Mouse (Mus musculus): Measurements from ENCODE around the gene Clec3b. TPM values are rescaled to one million over a fixed set of nuclear protein-coding genes. Genes with fewer than 3 reads are reported as not detected.

The Clec3b gene
- polyA plus RNA-seq, 1 experiment from 2014 or later: 0.51 TPM

GRCm38 (mm10) chr9:123185546-123185945 lies 34.8 kb downstream of the Clec3b start:
- no peak overlapping the region for H3K27ac ChIP-seq (replicated peaks; ENCODE audit: low read depth, low read length)
- H3K9me3 ChIP-seq (ENCODE audit: control insufficient read depth, low read length): no peaks in the 10 kb centered on the region
- H3K4me2 ChIP-seq (ENCODE audit: low read length): no peak overlapping the region
- H3K27me3 ChIP-seq (ENCODE audit: control insufficient read depth, insufficient read depth, low read length): no peaks in the 10 kb centered on the region
- H3K4me1 ChIP-seq (ENCODE audit: control insufficient read depth, insufficient read depth, low read length): no peaks in the 10 kb centered on the region
- 62% methylated on average over 2 of the region's 2 CpGs for WGBS
- H3K36me3 ChIP-seq (ENCODE audit: control insufficient read depth, insufficient read depth, low read length): no peaks in the 10 kb centered on the region
- DNase-seq (no peak), ATAC-seq (ENCODE audit: low FRiP score, low TSS enrichment) (no peak)
- no peak overlapping the region for H3K9ac ChIP-seq (replicated peaks; ENCODE audit: low read length)
- no peak overlapping the region for H3K4me3 ChIP-seq (replicated peaks; ENCODE audit: low read depth, low read length)

- Histone ChIP-seq H3K27me3 (ENCODE audit: control insufficient read depth, insufficient read depth, low read length) (no peaks in the 10 kb centered on the region), H3K36me3 (ENCODE audit: control insufficient read depth, insufficient read depth, low read length) (no peaks in the 10 kb centered on the region), H3K9ac (replicated peaks; ENCODE audit: low read length) (no peak overlapping the region), H3K9me3 (ENCODE audit: control insufficient read depth, low read length) (no peaks in the 10 kb centered on the region), H3K4me2 (ENCODE audit: low read length) (no peak overlapping the region), H3K4me3 (replicated peaks; ENCODE audit: low read depth, low read length) (no peak overlapping the region), H3K4me1 (ENCODE audit: control insufficient read depth, insufficient read depth, low read length) (no peaks in the 10 kb centered on the region), H3K27ac (replicated peaks; ENCODE audit: low read depth, low read length) (no peak overlapping the region)
- DNase-seq (no peak), ATAC-seq (ENCODE audit: low FRiP score, low TSS enrichment) (no peak)
- WGBS: 83% methylated on average over 5 of the region's 5 CpGs
Observed at GRCm38 (mm10) chr9:123186151-123186550, 35.4 kb downstream of the Clec3b start.

- ATAC-seq (ENCODE audit: low FRiP score, low TSS enrichment) (no peak), DNase-seq (no peak)
- WGBS: 98% methylated on average over 5 of the region's 5 CpGs
- no peaks in the 10 kb centered on the region for H3K27me3 ChIP-seq (ENCODE audit: control insufficient read depth, insufficient read depth, low read length)
- no peak overlapping the region for H3K9ac ChIP-seq (replicated peaks; ENCODE audit: low read length)
- no peaks in the 10 kb centered on the region for H3K4me1 ChIP-seq (ENCODE audit: control insufficient read depth, insufficient read depth, low read length)
- no peaks in the 10 kb centered on the region for H3K36me3 ChIP-seq (ENCODE audit: control insufficient read depth, insufficient read depth, low read length)
- H3K9me3 ChIP-seq (ENCODE audit: control insufficient read depth, low read length): no peaks in the 10 kb centered on the region
- no peak overlapping the region for H3K27ac ChIP-seq (replicated peaks; ENCODE audit: low read depth, low read length)
- H3K4me2 ChIP-seq (ENCODE audit: low read length): no peak overlapping the region
- no peak overlapping the region for H3K4me3 ChIP-seq (replicated peaks; ENCODE audit: low read depth, low read length)
Observed at GRCm38 (mm10) chr9:123187589-123187988, 36.8 kb downstream of the Clec3b start.

GRCm38 (mm10) chr9:123188271-123188670 lies 37.5 kb downstream of the Clec3b start:
- WGBS: 92% methylated on average over 2 of the region's 2 CpGs
- no peak overlapping the region for H3K4me2 ChIP-seq (ENCODE audit: low read length)

GRCm38 (mm10) chr9:123200116-123200515 lies 49.4 kb downstream of the Clec3b start:
- Histone ChIP-seq H3K36me3 (ENCODE audit: control insufficient read depth, insufficient read depth, low read length) (no peaks in the 10 kb centered on the region), H3K27ac (replicated peaks; ENCODE audit: low read depth, low read length) (no peak overlapping the region), H3K4me3 (replicated peaks; ENCODE audit: low read depth, low read length) (no peak overlapping the region), H3K9ac (replicated peaks; ENCODE audit: low read length) (no peak overlapping the region), H3K9me3 (ENCODE audit: control insufficient read depth, low read length) (no peaks in the 10 kb centered on the region), H3K4me1 (ENCODE audit: control insufficient read depth, insufficient read depth, low read length) (no peaks in the 10 kb centered on the region), H3K4me2 (ENCODE audit: low read length) (no peak overlapping the region), H3K27me3 (ENCODE audit: control insufficient read depth, insufficient read depth, low read length) (no peaks in the 10 kb centered on the region)
- WGBS: 68% methylated on average over 3 of the region's 3 CpGs
- no peak for ATAC-seq (ENCODE audit: low FRiP score, low TSS enrichment)
- no peak for DNase-seq

More at GRCm38 (mm10) chr9:123188271-123188670, 37.5 kb downstream of the Clec3b start:
- no peaks in the 10 kb centered on the region for H3K9me3 ChIP-seq (ENCODE audit: control insufficient read depth, low read length)
- H3K4me1 ChIP-seq (ENCODE audit: control insufficient read depth, insufficient read depth, low read length): no peaks in the 10 kb centered on the region
- DNase-seq (no peak), ATAC-seq (ENCODE audit: low FRiP score, low TSS enrichment) (no peak)
- no peaks in the 10 kb centered on the region for H3K27me3 ChIP-seq (ENCODE audit: control insufficient read depth, insufficient read depth, low read length)
- no peak overlapping the region for H3K9ac ChIP-seq (replicated peaks; ENCODE audit: low read length)
- no peaks in the 10 kb centered on the region for H3K36me3 ChIP-seq (ENCODE audit: control insufficient read depth, insufficient read depth, low read length)
- H3K27ac ChIP-seq (replicated peaks; ENCODE audit: low read depth, low read length): no peak overlapping the region
- H3K4me3 ChIP-seq (replicated peaks; ENCODE audit: low read depth, low read length): no peak overlapping the region

GRCm38 (mm10) chr9:123206526-123206925 lies 55.8 kb downstream of the Clec3b start:
- Histone ChIP-seq H3K4me2 (ENCODE audit: low read length) (no peak overlapping the region), H3K9ac (replicated peaks; ENCODE audit: low read length) (no peak overlapping the region), H3K4me1 (ENCODE audit: control insufficient read depth, insufficient read depth, low read length) (no peaks in the 10 kb centered on the region), H3K4me3 (replicated peaks; ENCODE audit: low read depth, low read length) (no peak overlapping the region), H3K36me3 (ENCODE audit: control insufficient read depth, insufficient read depth, low read length) (no peaks in the 10 kb centered on the region), H3K9me3 (ENCODE audit: control insufficient read depth, low read length) (no peaks in the 10 kb centered on the region), H3K27me3 (ENCODE audit: control insufficient read depth, insufficient read depth, low read length) (no peaks in the 10 kb centered on the region), H3K27ac (replicated peaks; ENCODE audit: low read depth, low read length) (no peak overlapping the region)
- 68% methylated on average over 2 of the region's 2 CpGs for WGBS
- ATAC-seq (ENCODE audit: low FRiP score, low TSS enrichment) (no peak), DNase-seq (no peak)

GRCm38 (mm10) chr9:123206948-123207347 lies 56.2 kb downstream of the Clec3b start:
- ATAC-seq (ENCODE audit: low FRiP score, low TSS enrichment): no peak
- Histone ChIP-seq H3K9me3 (ENCODE audit: control insufficient read depth, low read length) (no peaks in the 10 kb centered on the region), H3K9ac (replicated peaks; ENCODE audit: low read length) (no peak overlapping the region), H3K4me1 (ENCODE audit: control insufficient read depth, insufficient read depth, low read length) (no peaks in the 10 kb centered on the region), H3K4me3 (replicated peaks; ENCODE audit: low read depth, low read length) (no peak overlapping the region), H3K36me3 (ENCODE audit: control insufficient read depth, insufficient read depth, low read length) (no peaks in the 10 kb centered on the region), H3K4me2 (ENCODE audit: low read length) (no peak overlapping the region), H3K27ac (replicated peaks; ENCODE audit: low read depth, low read length) (no peak overlapping the region), H3K27me3 (ENCODE audit: control insufficient read depth, insufficient read depth, low read length) (no peaks in the 10 kb centered on the region)
- no peak for DNase-seq
- 86% methylated on average over 2 of the region's 2 CpGs for WGBS

Other genes with a start within 250 kb of the Clec3b start
- gene Zfp105, start 227.9 kb upstream of the Clec3b start, polyA plus RNA-seq (2014; fragmentation: Nextera tagmentation; extraction: Ambion mirVana): 19.2 and 25.4 TPM in 2 replicates
- gene 1110059G10Rik, start 199.9 kb upstream of the Clec3b start, polyA plus RNA-seq (2014; fragmentation: Nextera tagmentation; extraction: Ambion mirVana): 36.5 and 37.7 TPM in 2 replicates
- 8.0 and 13.6 TPM in 2 replicates for gene Kif15, start 199.9 kb upstream of the Clec3b start, polyA plus RNA-seq (2014; fragmentation: Nextera tagmentation; extraction: Ambion mirVana)
- 27.4 and 35.3 TPM in 2 replicates for gene Tmem42, start 129.6 kb upstream of the Clec3b start, polyA plus RNA-seq (2014; fragmentation: Nextera tagmentation; extraction: Ambion mirVana)
- 0.39 and 0.91 TPM in 2 replicates for gene Tgm4, start 116.2 kb upstream of the Clec3b start, polyA plus RNA-seq (2014; fragmentation: Nextera tagmentation; extraction: Ambion mirVana)
- gene Zdhhc3, start 37.7 kb upstream of the Clec3b start, polyA plus RNA-seq (2014; fragmentation: Nextera tagmentation; extraction: Ambion mirVana): 63.3 and 64.8 TPM in 2 replicates
- gene Exosc7, start 37.7 kb upstream of the Clec3b start, polyA plus RNA-seq (2014; fragmentation: Nextera tagmentation; extraction: Ambion mirVana): 80.6 and 81.4 TPM in 2 replicates
- gene Cdcp1, start 65.1 kb downstream of the Clec3b start, polyA plus RNA-seq (2014; fragmentation: Nextera tagmentation; extraction: Ambion mirVana): not detected in 2 replicates
- gene Tmem158, start 109.8 kb downstream of the Clec3b start, polyA plus RNA-seq (2014; fragmentation: Nextera tagmentation; extraction: Ambion mirVana): 26.6 and 41.2 TPM in 2 replicates
- gene Lars2, start 216.0 kb downstream of the Clec3b start, polyA plus RNA-seq (2014; fragmentation: Nextera tagmentation; extraction: Ambion mirVana): 1,346 and 1,403 TPM in 2 replicates

Measured in midbrain, embryonic 14.5 days (tissue).